Mouse (Mus musculus) urinary bladder, postnatal 36 days (tissue): Measurements from ENCODE around the gene Scn11a.

Experiments
- DNase-seq, 2 experiments: peaks; one replicate each; pipeline ENCODE4 v3.0.0; 2022; ENCODE audit warnings: low spot score in 2 of 2, mixed read lengths in 1 of 2

Gene Scn11a

GRCm38 (mm10) chr9:119825297-119825696 is at the start of gene Scn11a:
TSS of gene Scn11a (minus strand) at chr9:119825456.
- no peak for DNase-seq

GRCm38 (mm10) chr9:119854170-119854569 is 28.9 kb upstream of the Scn11a start:
- DNase-seq, result no peak

- DNase-seq, result no peak
Observed at GRCm38 (mm10) chr9:119853071-119853846, 28.0 kb upstream of the Scn11a start.

GRCm38 (mm10) chr9:119852347-119853030 is 27.2 kb upstream of the Scn11a start:
- no peak for DNase-seq

GRCm38 (mm10) chr9:119849214-119849613 is 24.0 kb upstream of the Scn11a start:
- DNase-seq, result no peak

GRCm38 (mm10) chr9:119848671-119849070 is 23.4 kb upstream of the Scn11a start:
- no peak for DNase-seq

GRCm38 (mm10) chr9:119847187-119847586 is 21.9 kb upstream of the Scn11a start:
- no peak for DNase-seq

- DNase-seq, result no peak
Observed at GRCm38 (mm10) chr9:119844724-119845123, 19.5 kb upstream of the Scn11a start.

- DNase-seq, result no peak
Observed at GRCm38 (mm10) chr9:119843549-119843948, 18.3 kb upstream of the Scn11a start.

GRCm38 (mm10) chr9:119842541-119843169 is 17.4 kb upstream of the Scn11a start:
- DNase-seq, result no peak

- no peak for DNase-seq
Observed at GRCm38 (mm10) chr9:119842091-119842490, 16.8 kb upstream of the Scn11a start.

GRCm38 (mm10) chr9:119841159-119841558 is 15.9 kb upstream of the Scn11a start:
- DNase-seq, result no peak

- no peak for DNase-seq
Observed at GRCm38 (mm10) chr9:119835581-119836125, 10.4 kb upstream of the Scn11a start.

- no peak for DNase-seq
Observed at GRCm38 (mm10) chr9:119831001-119831400, 5.7 kb upstream of the Scn11a start.

- no peak for DNase-seq
Observed at GRCm38 (mm10) chr9:119823722-119824121, 1.5 kb downstream of the Scn11a start.

- no peak for DNase-seq
Observed at GRCm38 (mm10) chr9:119813631-119814030, 11.6 kb downstream of the Scn11a start.

GRCm38 (mm10) chr9:119806491-119806890 is 18.8 kb downstream of the Scn11a start:
- no peak for DNase-seq

- DNase-seq, result no peak
Observed at GRCm38 (mm10) chr9:119804501-119804847, 20.8 kb downstream of the Scn11a start.

GRCm38 (mm10) chr9:119803845-119804500 is 21.3 kb downstream of the Scn11a start:
- DNase-seq, result no peak

- DNase-seq, result no peak
Observed at GRCm38 (mm10) chr9:119803169-119803827, 22.0 kb downstream of the Scn11a start.

- DNase-seq, result no peak
Observed at GRCm38 (mm10) chr9:119801460-119801859, 23.8 kb downstream of the Scn11a start.
